Mouse (Mus musculus) myocyte (in vitro differentiated cells): ENCODE results near the gene Gm45062.

Experiments used
- CEBPB ChIP-seq: IDR thresholded peaks from 2 replicates; pipeline ENCODE4 v1.6.1; 2011; ENCODE audit warnings: mild to moderate bottlenecking, moderate library complexity; ENCODE audit not compliant: poor library complexity, insufficient read depth, severe bottlenecking
- E2F4 ChIP-seq: IDR thresholded peaks from one replicate; pipeline ENCODE4 v1.6.1; 2011; ENCODE audit warnings: mild to moderate bottlenecking, control low read depth, moderate library complexity; ENCODE audit not compliant: insufficient read depth
- MAX ChIP-seq: IDR thresholded peaks from one replicate; pipeline ENCODE4 v1.6.1; 2011; ENCODE audit warnings: low read depth, mild to moderate bottlenecking, control low read depth
- MYOD1 ChIP-seq, 3 experiments: IDR thresholded peaks; one replicate each; pipeline ENCODE4 v1.6.1; 2011; ENCODE audit warnings: control low read depth in 2 of 3, low read depth in 2 of 3, mild to moderate bottlenecking in 2 of 3, moderate library complexity in 1 of 3; ENCODE audit not compliant: insufficient read length in 2 of 3, control insufficient read depth in 1 of 3
- MYOG ChIP-seq, 3 experiments: IDR thresholded peaks; one replicate each; pipeline ENCODE4 v1.6.1; 2011; ENCODE audit warnings: control low read depth in 2 of 3, low read depth in 2 of 3, mild to moderate bottlenecking in 2 of 3; ENCODE audit not compliant: insufficient read length in 2 of 3, control insufficient read depth in 1 of 3, insufficient read depth in 1 of 3
- POLR2A ChIP-seq: IDR thresholded peaks from one replicate; pipeline ENCODE4 v1.6.1; 2011; ENCODE audit warnings: low read depth, mild to moderate bottlenecking, control low read depth, moderate library complexity; ENCODE audit not compliant: insufficient read length
- POLR2AphosphoS2 ChIP-seq: IDR thresholded peaks from one replicate; pipeline ENCODE4 v1.6.1; 2011; ENCODE audit warnings: low read depth, control low read depth; ENCODE audit not compliant: insufficient read length
- REST ChIP-seq: IDR thresholded peaks from one replicate; pipeline ENCODE4 v1.6.1; 2011; ENCODE audit warnings: mild to moderate bottlenecking, control low read depth, moderate library complexity; ENCODE audit not compliant: insufficient read depth, insufficient read length
- SRF ChIP-seq: IDR thresholded peaks from one replicate; pipeline ENCODE4 v1.6.1; 2011; ENCODE audit warnings: low read depth; ENCODE audit not compliant: control insufficient read depth, insufficient read length
- TCF12 ChIP-seq: IDR thresholded peaks from one replicate; pipeline ENCODE4 v1.6.1; 2011; ENCODE audit warnings: mild to moderate bottlenecking, control low read depth; ENCODE audit not compliant: poor library complexity, insufficient read depth, severe bottlenecking
- TCF3 ChIP-seq: IDR thresholded peaks from one replicate; pipeline ENCODE4 v1.6.1; 2011; ENCODE audit warnings: low read depth, control low read depth; ENCODE audit not compliant: insufficient read length

- TF ChIP-seq E2F4 (no peak), POLR2A (no peak), MAX (no peak), POLR2AphosphoS2 (no peak), MYOG (IDR thresholded peaks at IDR 0.05; ENCODE audit: control insufficient read depth in 1 of 3, insufficient read depth in 1 of 3, insufficient read length in 2 of 3, low read depth in 2 of 3) (no peak), REST (no peak), MYOD1 (IDR thresholded peaks at IDR 0.05; ENCODE audit: control insufficient read depth in 1 of 3, insufficient read length in 2 of 3, low read depth in 2 of 3) (no peak), TCF3 (no peak), SRF (no peak), TCF12 (no peak), CEBPB (no peak)
These were observed 250.3 kb downstream of the Gm45062 start, which contains the start of gene Glcci1 for GRCm38 (mm10) chr6:8509551-8509950.
